In the genomic region with DNA sequence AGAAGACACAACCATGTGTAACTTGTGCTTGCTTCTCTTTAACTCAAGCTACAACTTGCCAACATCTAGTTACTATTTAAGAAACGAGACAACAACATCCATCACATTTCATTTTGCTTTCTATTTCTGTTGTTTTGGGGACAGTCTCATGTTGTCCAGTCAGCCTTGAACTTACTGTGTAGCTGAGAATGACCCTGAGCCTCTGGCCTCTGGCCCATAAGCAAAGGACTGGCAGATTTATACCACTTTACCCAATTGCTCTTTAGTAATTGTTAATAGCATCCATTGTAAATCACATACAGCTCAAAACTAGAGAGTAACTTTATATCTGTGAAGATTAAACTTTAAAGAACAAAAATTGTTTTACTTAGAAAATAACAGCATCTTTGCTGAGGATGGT, we compare ENCODE assay signal across 24 mouse cellular contexts. TPM values are rescaled to one million over a fixed set of nuclear protein-coding genes. Genes with fewer than 3 reads are reported as not detected.
A peak's percentile ranks its signal among the peaks of the same experiment; 100 is the strongest.
DNase-seq lines count a peak whose midpoint lies in the region; ATAC-seq and TF ChIP-seq lines count a peak whose summit lies in the region.
"Had no signal": no experiment of that assay in that cellular context is flagged by ENCODE, and none has a peak within 500 bp of the region (broad histone marks: within the 10 kb centered on the region; RNA-seq: fewer than 3 reads in every experiment).

No protein-coding gene starts in this region.

- no peaks in the 10 kb centered on the region; the same call in 1 of the 2 replicates for H3K4me1 ChIP-seq in liver, adult 2 months (ENCODE audit: control insufficient read depth, insufficient read depth, low read length)
- peaks cover 2% of the 10 kb centered on the region for H3K4me1 ChIP-seq in liver, embryonic 11.5 days (replicated peaks; ENCODE audit: control insufficient read depth, insufficient read depth, low read length)
- H3K4me1 ChIP-seq: embryonic facial prominence, embryonic 12.5 days; embryonic facial prominence, embryonic 15.5 days; forebrain, embryonic 15.5 days; hindbrain, embryonic 10.5 days; intestine, embryonic 15.5 days had no signal

- H3K4me2 ChIP-seq in liver, embryonic 11.5 days: no peak overlapping the region
- H3K4me2 ChIP-seq: embryonic facial prominence, embryonic 12.5 days; embryonic facial prominence, embryonic 15.5 days; forebrain, embryonic 12.5 days; forebrain, embryonic 15.5 days; hindbrain, embryonic 13.5 days; intestine, embryonic 15.5 days had no signal

- H3K9me3 ChIP-seq in liver, embryonic 11.5 days (ENCODE audit: control insufficient read depth, low read length): no peaks in the 10 kb centered on the region
- H3K9me3 ChIP-seq: embryonic facial prominence, embryonic 12.5 days; embryonic facial prominence, embryonic 15.5 days; forebrain, embryonic 12.5 days; forebrain, embryonic 15.5 days; hindbrain, embryonic 10.5 days; hindbrain, embryonic 13.5 days; intestine, embryonic 15.5 days had no signal

- no peak overlapping the region for H3K27ac ChIP-seq in liver, adult 2 months (replicated peaks; ENCODE audit: insufficient read depth, low read depth, low read length)
- H3K27ac ChIP-seq in liver, embryonic 11.5 days (ENCODE audit: low read depth, low read length): no peak overlapping the region
- H3K27ac ChIP-seq: embryonic facial prominence, embryonic 12.5 days; embryonic facial prominence, embryonic 15.5 days; forebrain, embryonic 12.5 days; forebrain, embryonic 15.5 days; hindbrain, embryonic 10.5 days; hindbrain, embryonic 13.5 days; intestine, embryonic 15.5 days had no signal

- H3K79me2 ChIP-seq in liver, adult 2 months (ENCODE audit: control insufficient read depth, insufficient read depth, low read length): no peaks in the 10 kb centered on the region; the same call in 1 of the 2 replicates

- no peak for TF ChIP-seq CTCF in liver, adult 2 months (IDR thresholded peaks at IDR 0.05; ENCODE audit: low read depth, low read length)

- 33% methylated on average over 1 of the region's 1 CpGs for WGBS in liver, adult 2 months
- WGBS in liver, embryonic 11.5 days: 80% methylated on average over 1 of the region's 1 CpGs

- H3K9ac ChIP-seq in liver, adult 2 months (ENCODE audit: low read depth, low read length): no peak overlapping the region
- H3K9ac ChIP-seq in liver, embryonic 11.5 days (ENCODE audit: low read depth, low read length): no peak overlapping the region
- H3K9ac ChIP-seq: embryonic facial prominence, embryonic 12.5 days; embryonic facial prominence, embryonic 15.5 days; forebrain, embryonic 12.5 days; forebrain, embryonic 15.5 days; hindbrain, embryonic 13.5 days; intestine, embryonic 15.5 days had no signal

- no peak for ATAC-seq in liver, embryonic 11.5 days (replicated peaks; ENCODE audit: low FRiP score)
- ATAC-seq in erythroid progenitor cell, adult 5-6 weeks (replicated peaks; ENCODE audit: low FRiP score, poor library complexity, severe bottlenecking): no peak
- no peak for ATAC-seq in CD4-positive, CD25-positive, alpha-beta regulatory T cell, adult 4 months
- ATAC-seq: forebrain, embryonic 15.5 days; hindbrain, embryonic 16.5 days; intestine, embryonic 15.5 days had no signal

- peak; percentile 40 for DNase-seq in liver, adult 2 months (ENCODE audit: extremely low read depth, low read depth, low spot score)
- DNase-seq in liver, embryonic 11.5 days (ENCODE audit: low spot score): no peak
- peak; percentile 50 for DNase-seq in adrenal gland, postnatal 10 days
- DNase-seq in adrenal gland, postnatal 36 days: peak; percentile 59 to 75
- DNase-seq: cerebellum, adult 9-11 months; gastrocnemius, postnatal 25 days; kidney, adult 11 months had no signal

- H3K27me3 ChIP-seq in liver, adult 2 months (ENCODE audit: control insufficient read depth, insufficient read depth, low read length): no peaks in the 10 kb centered on the region
- H3K27me3 ChIP-seq in liver, embryonic 11.5 days (replicated peaks; ENCODE audit: control insufficient read depth, insufficient read depth, low read length): no peaks in the 10 kb centered on the region
- H3K27me3 ChIP-seq: embryonic facial prominence, embryonic 12.5 days; embryonic facial prominence, embryonic 15.5 days; forebrain, embryonic 12.5 days; forebrain, embryonic 15.5 days; hindbrain, embryonic 13.5 days; intestine, embryonic 15.5 days had no signal

- no peaks in the 10 kb centered on the region for H3K36me3 ChIP-seq in liver, adult 2 months (ENCODE audit: control insufficient read depth, insufficient read depth, low read length)
- no peaks in the 10 kb centered on the region for H3K36me3 ChIP-seq in liver, embryonic 11.5 days (ENCODE audit: control insufficient read depth, insufficient read depth, low read length)
- H3K36me3 ChIP-seq: embryonic facial prominence, embryonic 12.5 days; embryonic facial prominence, embryonic 15.5 days; forebrain, embryonic 12.5 days; forebrain, embryonic 15.5 days; hindbrain, embryonic 10.5 days; hindbrain, embryonic 13.5 days; intestine, embryonic 15.5 days had no signal

- no peak overlapping the region for H3K4me3 ChIP-seq in liver, adult 2 months (ENCODE audit: insufficient read depth, low read depth, low read length)
- no peak overlapping the region for H3K4me3 ChIP-seq in liver, embryonic 11.5 days (ENCODE audit: low read depth, low read length)
- H3K4me3 ChIP-seq: embryonic facial prominence, embryonic 12.5 days; embryonic facial prominence, embryonic 15.5 days; forebrain, embryonic 12.5 days; forebrain, embryonic 15.5 days; hindbrain, embryonic 10.5 days; hindbrain, embryonic 13.5 days; intestine, embryonic 15.5 days had no signal

- no peak for TF ChIP-seq POLR2A in liver, adult 2 months (IDR thresholded peaks at IDR 0.05; ENCODE audit: extremely low read depth, insufficient read depth, low read length)

RNA-seq across cellular contexts. Expression of gene Arfip1, which starts 40.5 kb away (rescaled TPM):
- 17.9 and 21.4 TPM in 2 replicates for total RNA-seq in liver, adult 2 months (2014; rRNA removed)
- polyA plus RNA-seq in liver, adult 2 months (2012; rRNA removed): 4.6 and 4.7 TPM in 2 replicates
- polyA plus RNA-seq in liver, embryonic 11.5 days (2014; fragmentation: Nextera tagmentation; extraction: Ambion mirVana): 30.9 and 33.7 TPM in 2 replicates
- 10 to 100 TPM; 44.7 to 45.8 TPM for total RNA-seq in adrenal gland, postnatal 10 days (2021)
- 10 to 100 TPM; 46.6 to 64.1 TPM for total RNA-seq in adrenal gland, postnatal 36 days (2021)
- 4.2 and 5.8 TPM in 2 replicates for total RNA-seq in erythroid progenitor cell, adult 5-6 weeks (2015; ENCODE audit: low replicate concordance)
- 3.4 and 4.0 TPM in 2 replicates for total RNA-seq in erythroid progenitor cell, adult 5-6 weeks (2017; ENCODE audit: low replicate concordance)
- 10 to 100 TPM; 37.0 to 40.9 TPM for polyA plus RNA-seq in CD4-positive, CD25-positive, alpha-beta regulatory T cell, adult 4 months (2017; shearing (Covaris generic))

RNA-seq across cellular contexts. Expression of gene Tigd4, which starts 51.5 kb away (rescaled TPM):
- total RNA-seq in liver, adult 2 months (2014; rRNA removed): not detected in 2 replicates
- polyA plus RNA-seq in liver, adult 2 months (2012; rRNA removed): not detected in 2 replicates
- not detected in 2 replicates for polyA plus RNA-seq in liver, embryonic 11.5 days (2014; fragmentation: Nextera tagmentation; extraction: Ambion mirVana)
- under 1 TPM; 0.45 to 0.90 TPM for total RNA-seq in adrenal gland, postnatal 10 days (2021)
- total RNA-seq in adrenal gland, postnatal 36 days (2021): not detected
- not detected in 2 replicates for total RNA-seq in erythroid progenitor cell, adult 5-6 weeks (2015; ENCODE audit: low replicate concordance)
- not detected in 2 replicates for total RNA-seq in erythroid progenitor cell, adult 5-6 weeks (2017; ENCODE audit: low replicate concordance)
- polyA plus RNA-seq in CD4-positive, CD25-positive, alpha-beta regulatory T cell, adult 4 months (2017; shearing (Covaris generic)): not detected
- total RNA-seq: adrenal gland, adult 18-20 months; common myeloid progenitor, adult 5-6 weeks; ES-E14; heart, adult 18-20 months had no signal
- polyA plus RNA-seq: activated CD4-positive, CD25-positive, alpha-beta regulatory T cell, adult 4 months; C2C12; forebrain, embryonic 12.5 days; gonadal fat pad, adult 2 months; hindbrain, embryonic 10.5 days; hindbrain, embryonic 13.5 days; intestine, embryonic 15.5 days had no signal
